Mouse (Mus musculus) liver, adult 2 months (tissue): ENCODE results near the gene Ten1. TPM values are rescaled to one million over a fixed set of nuclear protein-coding genes. Genes with fewer than 3 reads are reported as not detected.

Experiments
- DNase-seq: peaks from one replicate; pipeline ENCODE4 v3.0.0-alpha.2; 2011; ENCODE audit warnings: low read depth, low spot score; ENCODE audit errors: extremely low read depth
- H3K27ac ChIP-seq: fragments of 200-500 bp; replicated peaks from 2 replicates; pipeline ENCODE4 v1.5.1; 2012; ENCODE audit warnings: low read depth, mild to moderate bottlenecking, control low read depth, inconsistent platforms, low read length; ENCODE audit not compliant: insufficient read depth
- H3K27me3 ChIP-seq: fragments of 200-500 bp; 2 replicates; pipeline ENCODE4 v1.6.1; 2012; ENCODE audit warnings: mild to moderate bottlenecking, moderate library complexity, low read length, inconsistent platforms; ENCODE audit not compliant: control insufficient read depth, insufficient read depth
- H3K36me3 ChIP-seq: fragments of 200-500 bp; 2 replicates; pipeline ENCODE4 v1.6.1; 2012; ENCODE audit warnings: low read length, inconsistent platforms; ENCODE audit not compliant: control insufficient read depth, insufficient read depth
- H3K4me1 ChIP-seq: fragments of 200-500 bp; 2 replicates; pipeline ENCODE4 v1.6.1; 2011; ENCODE audit warnings: low read length; ENCODE audit not compliant: control insufficient read depth, insufficient read depth
- H3K4me3 ChIP-seq: fragments of 200-500 bp; 2 replicates; pipeline ENCODE4 v1.5.1; 2011; ENCODE audit warnings: low read depth, mild to moderate bottlenecking, control low read depth, low read length, moderate library complexity; ENCODE audit not compliant: insufficient read depth
- H3K79me2 ChIP-seq: fragments of 200-500 bp; 2 replicates; pipeline ENCODE4 v1.6.1; 2012; ENCODE audit warnings: inconsistent platforms, mild to moderate bottlenecking, low read length, moderate library complexity; ENCODE audit not compliant: control insufficient read depth, insufficient read depth
- H3K9ac ChIP-seq: fragments of 200-500 bp; 2 replicates; pipeline ENCODE4 v1.6.1; 2012; ENCODE audit warnings: low read depth, mild to moderate bottlenecking, control low read depth, inconsistent platforms, low read length
- CTCF ChIP-seq: fragments of 200-500 bp; IDR thresholded peaks from 2 replicates; pipeline ENCODE4 v1.5.1; 2011; ENCODE audit warnings: low read depth, low read length, control low read depth
- POLR2A ChIP-seq: fragments of 200-500 bp; IDR thresholded peaks from 2 replicates; pipeline ENCODE4 v1.6.1; 2011; ENCODE audit warnings: low read length, control low read depth; ENCODE audit not compliant: insufficient read depth; ENCODE audit errors: extremely low read depth
- WGBS: fragments of 180-500 bp; shearing (Covaris S2); methylation state at CpG from one replicate; pipeline ENCODE4 v1.1.7; 2018; 5-methylcytosine and 5-hydroxymethylcytosine counted together
- polyA plus RNA-seq: library from polyadenylated mRNA; depleted of rRNA; stranded (reverse); fragments of >200 nt; gene quantifications from 2 replicates; pipeline ENCODE4 v1.2.3, GENCODE M21; 2012
- total RNA-seq: library from RNA; depleted of rRNA; stranded (reverse); fragments of >200 nt; gene quantifications from 2 replicates; pipeline ENCODE4 v1.2.3, GENCODE M21; 2014

Gene Ten1
- total and polyA plus RNA-seq, 2 experiments: 3.0 to 5.3 TPM

DNA sequence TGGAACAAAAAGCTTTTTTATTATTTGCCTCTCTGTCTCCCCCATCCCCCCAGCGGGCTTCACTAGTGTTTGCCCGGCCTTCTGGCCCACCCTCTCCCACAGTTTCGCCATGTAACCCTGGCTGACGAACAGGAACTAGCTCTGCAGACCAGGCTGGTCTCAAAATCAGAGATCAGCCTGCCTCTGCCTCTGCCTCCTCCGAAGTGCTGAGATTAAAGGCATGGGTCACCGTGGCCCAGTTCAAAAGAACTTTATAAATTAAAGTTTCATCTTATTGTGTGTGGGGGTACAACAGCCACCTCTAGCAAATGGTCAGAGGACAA is 1.1 kb upstream of the Ten1 start:
- H3K36me3 ChIP-seq: peaks cover 38% of the 10 kb centered on the region
- H3K4me1 ChIP-seq: peaks cover 15% of the 10 kb centered on the region
- peak overlapping the region; percentile 88 for H3K27ac ChIP-seq
- WGBS: 22% methylated on average over 6 of the region's 6 CpGs
- H3K79me2 ChIP-seq: peaks cover 19% of the 10 kb centered on the region
- H3K4me3 ChIP-seq: peak overlapping the region; percentile 68
- no peaks in the 10 kb centered on the region for H3K27me3 ChIP-seq
- TF ChIP-seq CTCF (peak; percentile 24; the same call in 1 of the 2 replicates), POLR2A (peak; percentile 64; the same call in 1 of the 2 replicates)
- peak overlapping the region; percentile 90 for H3K9ac ChIP-seq
- no peak for DNase-seq

DNA sequence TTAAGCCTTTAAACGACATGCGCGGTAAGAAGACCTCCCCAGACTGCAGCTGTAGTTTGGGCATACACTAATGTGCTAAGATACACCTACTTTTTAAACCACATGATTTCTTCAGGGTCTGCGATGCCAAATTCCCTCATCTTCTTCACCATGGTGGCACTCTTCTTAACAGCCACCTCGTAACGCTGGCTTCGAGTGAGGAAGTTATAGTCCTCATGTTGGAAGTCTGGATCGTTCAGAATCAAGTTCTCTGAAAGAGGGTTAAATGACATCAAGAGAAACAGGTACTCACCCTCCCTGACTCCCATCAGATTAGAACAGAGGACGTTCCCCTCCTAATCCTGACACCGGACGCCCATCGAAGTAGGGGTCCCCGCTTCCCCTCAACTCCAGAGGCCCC is 523 bp upstream of the Ten1 start:
- TF ChIP-seq POLR2A: no peak
- TF ChIP-seq CTCF: no peak
- WGBS: 5% methylated on average over 13 of the region's 13 CpGs
- H3K27ac ChIP-seq: peak overlapping the region; percentile 88
- H3K79me2 ChIP-seq: peaks cover 19% of the 10 kb centered on the region
- no peaks in the 10 kb centered on the region for H3K27me3 ChIP-seq
- DNase-seq: peak; percentile 56
- H3K4me1 ChIP-seq: peaks cover 15% of the 10 kb centered on the region
- peaks cover 34% of the 10 kb centered on the region for H3K36me3 ChIP-seq
- peak overlapping the region; percentile 68 for H3K4me3 ChIP-seq
- H3K9ac ChIP-seq: peak overlapping the region; percentile 84

DNA sequence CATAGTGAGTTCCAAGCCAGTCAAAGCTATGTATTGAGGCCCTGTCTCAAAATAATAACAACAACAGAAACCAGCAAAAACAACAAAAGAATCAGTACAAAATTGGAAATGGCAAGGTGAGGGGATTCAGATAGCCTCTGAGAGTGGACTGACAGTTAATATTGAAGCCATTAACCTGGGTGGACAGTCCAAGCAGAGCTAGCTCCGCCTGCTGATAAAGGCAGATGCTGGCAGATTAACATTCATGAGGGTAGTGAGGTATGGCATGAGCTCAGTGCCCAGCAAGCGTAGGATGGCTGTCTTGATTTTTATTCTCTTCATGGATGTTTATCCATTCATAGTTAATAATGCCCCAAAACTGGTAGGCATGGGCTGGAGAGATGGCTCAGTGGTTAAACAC is 2.5 kb downstream of the Ten1 start:
- Histone ChIP-seq H3K36me3 (peaks cover 16% of the 10 kb centered on the region), H3K79me2 (peaks cover 11% of the 10 kb centered on the region), H3K9ac (no peak overlapping the region), H3K4me3 (no peak overlapping the region), H3K27ac (peak overlapping the region; percentile 55), H3K27me3 (no peaks in the 10 kb centered on the region), H3K4me1 (peaks cover 20% of the 10 kb centered on the region)
- peak; percentile 68 for DNase-seq
- WGBS: 45% methylated on average over 2 of the region's 2 CpGs
- TF ChIP-seq CTCF (no peak), POLR2A (no peak)

DNA sequence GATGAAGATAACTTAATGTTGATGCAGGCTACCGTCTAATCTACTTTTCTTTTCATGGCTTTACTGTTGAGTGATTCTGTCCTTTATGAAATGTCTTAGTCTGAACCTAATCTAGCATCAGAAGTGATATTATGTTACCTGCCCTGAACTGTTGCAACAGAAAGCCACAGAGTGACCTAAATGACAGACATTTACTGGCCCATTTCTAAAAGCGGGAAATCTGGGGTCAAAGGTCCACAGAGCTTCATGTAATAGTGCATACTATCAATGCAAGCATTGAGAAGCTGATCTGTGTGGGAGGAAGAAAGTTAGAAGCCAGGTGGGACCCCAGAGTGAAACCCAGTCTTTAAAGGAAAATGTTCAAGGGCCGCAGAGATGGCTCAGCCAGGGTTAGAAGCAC is 4.5 kb downstream of the Ten1 start:
- peak; percentile 90 for DNase-seq
- no peak for TF ChIP-seq CTCF
- no peak for TF ChIP-seq POLR2A
- WGBS: 52% methylated on average over 3 of the region's 3 CpGs
- H3K79me2 ChIP-seq: peaks cover 4% of the 10 kb centered on the region; the same call in 1 of the 2 replicates
- no peak overlapping the region for H3K4me3 ChIP-seq
- no peaks in the 10 kb centered on the region; the same call in 1 of the 2 replicates for H3K36me3 ChIP-seq
- no peak overlapping the region for H3K9ac ChIP-seq
- peaks cover 25% of the 10 kb centered on the region for H3K4me1 ChIP-seq
- no peaks in the 10 kb centered on the region for H3K27me3 ChIP-seq
- H3K27ac ChIP-seq: peak overlapping the region; percentile 66

DNA sequence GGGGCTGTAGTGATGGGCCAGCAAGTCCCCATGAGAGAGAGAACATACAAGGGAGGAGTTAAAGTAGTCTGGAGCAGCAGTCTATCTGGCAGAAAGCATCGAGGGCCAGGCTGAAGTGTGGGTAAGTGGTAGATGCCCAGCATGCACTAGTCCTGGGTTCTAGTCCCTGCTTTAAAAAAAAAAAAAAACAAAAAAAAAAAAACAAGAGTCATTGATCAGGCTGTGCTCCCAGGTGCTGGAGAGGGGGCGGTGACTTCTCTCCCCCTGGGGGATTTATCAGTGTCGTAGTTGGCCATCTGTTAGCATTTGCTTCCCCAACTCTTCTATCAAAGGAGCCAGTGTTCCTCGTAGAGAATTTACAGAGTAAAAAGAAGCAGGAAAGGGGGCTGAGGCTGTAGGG is 8.0 kb downstream of the Ten1 start:
- H3K27me3 ChIP-seq: no peaks in the 10 kb centered on the region
- TF ChIP-seq CTCF (no peak), POLR2A (no peak)
- H3K27ac ChIP-seq: peak overlapping the region; percentile 46; the same call in 1 of the 2 replicates
- WGBS: 93% methylated on average over 4 of the region's 4 CpGs
- no peaks in the 10 kb centered on the region for H3K36me3 ChIP-seq
- no peak for DNase-seq
- H3K9ac ChIP-seq: no peak overlapping the region
- H3K4me3 ChIP-seq: no peak overlapping the region
- peaks cover 34% of the 10 kb centered on the region for H3K4me1 ChIP-seq
- H3K79me2 ChIP-seq: no peaks in the 10 kb centered on the region

DNA sequence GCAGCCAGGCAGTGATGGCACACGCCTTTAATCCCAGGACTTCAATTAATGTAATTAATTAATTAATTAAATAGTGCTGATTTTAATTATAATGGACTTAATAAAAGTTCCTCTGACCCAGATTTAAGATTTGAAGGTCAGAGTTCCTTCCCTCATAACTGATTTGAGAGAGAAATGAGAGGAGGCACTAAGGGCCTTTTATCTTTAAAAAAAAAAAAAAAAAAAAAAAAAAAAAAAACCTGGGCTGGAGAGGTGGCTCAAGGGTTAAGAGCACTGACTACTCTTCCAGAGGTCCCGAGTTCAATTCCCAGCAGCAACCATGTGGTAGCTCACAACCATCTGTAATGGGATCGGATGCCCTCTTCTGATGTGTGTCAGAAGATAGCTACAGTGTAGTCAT is 10.0 kb downstream of the Ten1 start:
- no peaks in the 10 kb centered on the region for H3K36me3 ChIP-seq
- H3K9ac ChIP-seq: no peak overlapping the region
- H3K4me3 ChIP-seq: no peak overlapping the region
- peaks cover 26% of the 10 kb centered on the region for H3K4me1 ChIP-seq
- 81% methylated on average over 3 of the region's 3 CpGs for WGBS
- no peak for TF ChIP-seq CTCF
- no peak for TF ChIP-seq POLR2A
- no peaks in the 10 kb centered on the region for H3K27me3 ChIP-seq
- no peaks in the 10 kb centered on the region for H3K79me2 ChIP-seq
- peak overlapping the region; percentile 75 for H3K27ac ChIP-seq
- no peak for DNase-seq
